Mouse (Mus musculus) forebrain, embryonic 10.5 days (tissue): ENCODE data around the gene Pdss2. TPM values are rescaled to one million over a fixed set of nuclear protein-coding genes. Genes with fewer than 3 reads are reported as not detected.

Experiments
- DNase-seq: peaks from one replicate; pipeline ENCODE4 v3.0.0-alpha.2; 2017; ENCODE audit warnings: low spot score; ENCODE audit errors: extremely low spot score
- H3K27ac ChIP-seq: fragments of 300-500 bp; sonication (generic); 2 replicates; pipeline ENCODE4 v1.5.1; 2016; ENCODE audit warnings: mild to moderate bottlenecking
- H3K27me3 ChIP-seq: fragments of 300-500 bp; sonication (generic); 2 replicates; pipeline ENCODE4 v1.6.1; 2016; ENCODE audit warnings: mild to moderate bottlenecking; ENCODE audit not compliant: poor library complexity, severe bottlenecking
- H3K36me3 ChIP-seq: fragments of 300-500 bp; sonication (generic); replicated peaks from 2 replicates; pipeline ENCODE4 v1.6.1; 2016; ENCODE audit warnings: mild to moderate bottlenecking, moderate library complexity
- H3K4me1 ChIP-seq: fragments of 300-500 bp; sonication (generic); 2 replicates; pipeline ENCODE4 v1.6.1; 2016
- H3K4me3 ChIP-seq: fragments of 300-500 bp; sonication (generic); 2 replicates; pipeline ENCODE4 v1.5.1; 2016; ENCODE audit warnings: mild to moderate bottlenecking, moderate library complexity
- H3K9me3 ChIP-seq: fragments of 300-500 bp; sonication (generic); 2 replicates; pipeline ENCODE4 v1.6.1; 2016; ENCODE audit warnings: mild to moderate bottlenecking, moderate library complexity
- WGBS: fragments of 180-500 bp; shearing (Covaris S2); methylation state at CpG from one replicate; pipeline ENCODE4 v1.1.7; 2016; 5-methylcytosine and 5-hydroxymethylcytosine counted together
- polyA plus RNA-seq: library from polyadenylated mRNA; unstranded; fragments of >200 nt; fragmentation: Nextera tagmentation; extraction: Ambion mirVana; gene quantifications from 2 replicates; pipeline ENCODE4 v1.2.1, GENCODE M21; 2016

Gene Pdss2
- polyA plus RNA-seq, 1 experiment from 2014 or later: 17.1 TPM

DNA sequence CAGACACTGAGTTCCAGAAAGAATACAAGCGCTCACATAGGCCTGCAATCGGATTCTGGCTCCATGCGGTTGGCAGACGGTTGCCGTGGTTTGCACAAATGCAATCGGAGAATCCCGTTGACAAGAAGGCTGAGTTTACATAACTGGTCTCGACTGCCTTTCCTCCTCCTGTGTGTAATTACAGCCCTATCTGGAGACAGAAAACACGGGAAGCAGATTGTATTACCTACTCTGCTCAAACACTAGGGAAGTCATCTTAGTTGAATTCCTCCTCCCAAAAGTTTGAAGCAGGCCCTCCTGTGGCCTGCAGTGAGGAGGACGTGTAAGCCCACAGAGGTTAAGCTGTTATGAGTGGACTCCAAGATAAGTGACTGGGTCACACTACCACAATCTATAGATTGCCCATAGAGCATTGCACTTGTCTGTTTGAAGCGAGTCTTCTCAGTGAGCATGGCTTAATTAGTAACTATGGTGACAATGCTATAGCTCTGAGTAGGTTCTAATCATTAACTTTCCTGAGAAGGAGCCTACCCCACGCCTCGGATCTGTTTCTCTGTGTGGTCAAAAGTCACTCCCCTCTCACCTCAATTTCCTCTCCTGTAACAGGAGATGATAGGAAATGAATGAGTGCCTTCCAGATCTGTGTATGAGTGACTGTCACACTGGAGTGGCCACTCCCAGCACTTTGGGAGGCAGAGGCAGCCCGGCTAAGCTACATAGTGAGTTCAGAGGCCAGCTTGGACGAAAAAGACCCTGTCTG is 219.9 kb downstream of the Pdss2 start:
- Histone ChIP-seq H3K27me3 (0 out of 2 replicates have a peak, but pooled peaks cover 5% of the 10 kb centered on the region), H3K36me3 (no peaks in the 10 kb centered on the region), H3K4me1 (peaks cover 51% of the 10 kb centered on the region), H3K27ac (peak overlapping the region; percentile 83), H3K9me3 (peaks cover 4% of the 10 kb centered on the region; the same call in 1 of the 2 replicates), H3K4me3 (no peak overlapping the region)
- whole genome bisulfite sequencing: 70% methylated on average over 15 of the region's 15 CpGs
- DNase-seq: peak; percentile 26

DNA sequence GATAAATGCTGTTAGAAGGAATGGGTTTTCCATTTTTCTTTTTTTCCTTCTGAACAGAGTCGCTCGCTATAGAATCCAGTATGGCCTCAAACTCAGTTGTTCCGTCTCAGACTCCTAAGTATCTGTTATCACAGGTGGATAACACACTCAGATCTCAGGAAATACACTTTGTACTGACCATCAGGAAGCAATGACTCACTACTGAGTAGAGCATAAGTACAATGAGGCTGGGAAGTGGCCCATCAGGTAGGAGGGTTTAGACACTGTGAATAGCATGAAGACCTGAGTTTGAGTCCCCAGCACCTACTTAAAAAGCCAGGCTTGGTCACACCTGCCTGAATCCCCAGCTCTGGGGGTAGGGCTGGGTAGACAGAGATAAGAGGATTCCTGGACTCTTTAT is 227.4 kb downstream of the Pdss2 start:
- Histone ChIP-seq H3K27me3 (peaks cover 18% of the 10 kb centered on the region), H3K36me3 (no peaks in the 10 kb centered on the region), H3K4me3 (no peak overlapping the region), H3K9me3 (peaks cover 4% of the 10 kb centered on the region; the same call in 1 of the 2 replicates), H3K4me1 (peaks cover 13% of the 10 kb centered on the region), H3K27ac (no peak overlapping the region)
- WGBS: 95% methylated on average over 3 of the region's 3 CpGs
- no peak for DNase-seq

DNA sequence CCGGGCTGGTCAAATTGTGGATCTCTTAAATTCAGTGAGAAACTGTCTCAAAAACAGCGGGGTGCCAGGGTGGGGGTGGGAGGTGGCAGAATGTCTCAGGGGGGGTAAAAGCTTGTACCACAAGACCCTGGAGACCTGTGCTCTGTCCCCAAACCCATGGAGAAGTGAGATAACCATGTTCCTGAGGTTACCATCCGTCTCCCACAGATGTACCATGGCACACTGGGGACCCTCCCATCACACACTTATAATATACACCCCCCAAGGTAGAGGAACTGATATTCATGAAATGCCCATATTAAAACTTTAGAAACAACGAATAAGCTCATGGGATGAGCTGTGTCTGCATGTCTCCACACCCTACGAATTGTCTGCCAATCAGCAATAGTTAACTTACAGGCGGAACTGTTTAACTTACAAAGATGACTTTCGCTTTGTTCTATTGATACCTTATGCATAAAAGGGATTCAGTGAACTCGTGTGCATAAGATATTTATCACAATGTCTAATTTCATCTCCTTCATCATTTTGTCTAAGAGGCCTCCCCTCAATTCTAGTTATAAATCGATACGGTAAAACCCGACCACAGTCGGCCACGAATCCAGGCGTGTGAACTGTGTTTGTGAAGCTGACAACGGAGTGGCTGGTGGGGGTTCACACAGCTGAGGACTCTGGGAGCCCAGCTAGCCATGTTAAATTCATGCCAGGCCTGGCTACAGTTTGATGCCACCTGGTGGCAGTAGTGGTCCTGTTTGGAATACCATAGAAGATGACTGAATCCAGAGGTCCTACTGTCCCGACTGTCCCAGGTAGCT is 230.8 kb downstream of the Pdss2 start:
- H3K27ac ChIP-seq: peak overlapping the region; percentile 58; the same call in 1 of the 2 replicates
- H3K36me3 ChIP-seq: no peaks in the 10 kb centered on the region
- H3K4me3 ChIP-seq: peak overlapping the region; percentile 31
- H3K4me1 ChIP-seq: peaks cover 13% of the 10 kb centered on the region
- H3K9me3 ChIP-seq: no peaks in the 10 kb centered on the region; the same call in 1 of the 2 replicates
- 34% methylated on average over 16 of the region's 16 CpGs for WGBS
- peak; percentile 79 for DNase-seq
- H3K27me3 ChIP-seq: peaks cover 18% of the 10 kb centered on the region

DNA sequence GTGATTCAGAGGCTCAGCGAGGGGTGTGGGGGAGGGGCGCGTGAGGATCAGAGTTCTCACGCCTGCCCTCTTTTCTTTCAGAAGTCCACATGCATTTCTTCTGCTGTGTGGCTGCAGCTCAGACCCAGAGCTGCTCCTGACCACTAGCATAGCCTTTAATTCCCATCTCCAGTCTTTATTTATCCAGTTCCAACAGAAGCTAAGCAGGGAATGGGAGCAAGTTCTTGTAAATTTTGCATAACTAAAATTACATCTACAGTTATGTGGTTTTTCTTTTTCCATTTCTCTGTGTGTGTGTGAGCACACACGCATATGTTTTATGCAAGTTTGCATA is 231.3 kb downstream of the Pdss2 start:
- no peak for DNase-seq
- Histone ChIP-seq H3K27me3 (peaks cover 18% of the 10 kb centered on the region), H3K4me3 (peak overlapping the region; percentile 31), H3K36me3 (no peaks in the 10 kb centered on the region), H3K27ac (peak overlapping the region; percentile 58; the same call in 1 of the 2 replicates), H3K9me3 (peaks cover 4% of the 10 kb centered on the region; the same call in 1 of the 2 replicates), H3K4me1 (peaks cover 13% of the 10 kb centered on the region)
- WGBS: 18% methylated on average over 5 of the region's 5 CpGs

DNA sequence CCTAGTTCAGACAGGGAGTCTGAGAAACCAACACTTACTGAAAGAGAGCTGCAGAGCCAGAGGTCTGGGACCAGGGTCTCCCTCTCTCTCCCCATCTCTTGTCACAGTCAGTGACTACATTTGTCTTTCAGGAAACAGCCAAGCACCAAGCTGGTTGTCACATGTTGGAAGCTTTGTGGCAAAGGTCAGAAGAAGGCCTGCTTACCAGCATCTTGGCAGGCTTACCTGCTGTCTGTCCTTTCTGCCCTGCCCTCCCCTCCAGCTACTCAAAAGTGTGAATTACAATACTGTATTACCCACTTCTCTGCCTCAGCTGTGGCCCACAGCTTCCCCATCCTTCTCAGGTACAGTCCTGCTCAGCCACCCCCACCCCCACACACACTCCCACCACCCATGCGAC is 232.9 kb downstream of the Pdss2 start:
- 76% methylated on average over 1 of the region's 1 CpGs for WGBS
- H3K4me3 ChIP-seq: no peak overlapping the region
- peaks cover 7% of the 10 kb centered on the region; the same call in 1 of the 2 replicates for H3K9me3 ChIP-seq
- H3K36me3 ChIP-seq: no peaks in the 10 kb centered on the region
- H3K4me1 ChIP-seq: peaks cover 13% of the 10 kb centered on the region
- H3K27me3 ChIP-seq: peaks cover 18% of the 10 kb centered on the region
- H3K27ac ChIP-seq: no peak overlapping the region
- no peak for DNase-seq

DNA sequence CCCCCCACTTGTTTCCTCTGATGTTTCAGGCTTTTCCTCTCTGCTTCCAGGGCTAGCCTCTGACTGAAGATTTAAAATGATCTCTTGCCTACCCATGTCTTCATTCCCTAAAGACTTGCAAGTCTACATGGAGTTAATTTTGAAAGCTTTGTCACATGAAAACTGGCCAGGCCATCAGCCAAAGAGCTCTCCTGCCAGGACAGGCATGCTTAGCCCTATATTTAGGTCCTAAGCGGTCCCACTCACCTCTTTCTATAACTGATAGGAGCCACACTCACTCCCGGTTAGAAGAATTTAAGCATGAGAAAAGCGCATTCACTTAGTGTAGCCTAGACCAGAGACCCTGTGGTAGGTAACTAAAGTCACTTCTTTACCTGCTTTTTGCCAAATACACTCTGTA is 233.4 kb downstream of the Pdss2 start:
- Histone ChIP-seq H3K9me3 (peaks cover 7% of the 10 kb centered on the region; the same call in 1 of the 2 replicates), H3K27me3 (peaks cover 18% of the 10 kb centered on the region), H3K4me3 (no peak overlapping the region), H3K36me3 (no peaks in the 10 kb centered on the region), H3K27ac (no peak overlapping the region), H3K4me1 (peaks cover 13% of the 10 kb centered on the region)
- 96% methylated on average over 3 of the region's 3 CpGs for WGBS
- DNase-seq: no peak

DNA sequence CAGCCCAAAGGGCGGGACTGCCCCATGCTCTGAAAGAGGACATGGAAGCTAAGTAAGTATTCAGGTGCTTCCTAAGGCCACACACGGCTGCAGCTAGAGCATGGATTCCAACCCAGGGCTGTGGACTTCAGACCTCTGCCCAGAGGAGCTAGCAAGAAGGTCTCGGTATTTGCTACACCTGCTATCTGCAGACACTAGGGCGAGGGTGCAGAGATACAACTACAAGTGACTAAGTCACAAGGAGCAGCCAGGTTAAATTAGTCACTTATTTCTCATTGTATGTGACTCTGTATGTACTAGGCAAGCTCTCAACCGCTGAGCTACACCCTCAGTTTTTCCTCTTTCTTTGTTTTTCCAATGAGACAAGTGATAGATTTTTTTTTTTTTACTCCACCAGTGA is 241.5 kb downstream of the Pdss2 start:
- no peak for DNase-seq
- WGBS: 90% methylated on average over 5 of the region's 5 CpGs

DNA sequence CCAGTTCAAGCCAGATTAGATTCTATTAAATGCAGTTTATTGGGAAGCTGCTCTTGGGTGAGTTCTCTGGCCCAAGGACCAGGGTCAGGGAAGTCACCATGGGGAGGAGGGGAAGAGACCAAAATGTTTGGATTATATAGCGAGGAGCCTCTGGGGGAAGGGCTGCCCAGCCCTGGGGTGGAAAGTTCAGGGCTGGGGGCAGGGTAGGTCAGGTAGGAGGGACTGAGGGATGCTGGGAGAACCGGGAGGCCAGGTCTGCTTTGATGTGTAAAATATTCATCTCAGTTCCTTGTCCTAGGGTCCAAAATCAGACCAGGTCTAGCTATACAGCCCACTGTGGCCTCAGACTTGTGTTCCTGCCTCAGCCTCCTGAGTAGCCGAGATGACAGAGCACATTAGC is 241.9 kb downstream of the Pdss2 start:
- Histone ChIP-seq H3K27ac (no peak overlapping the region), H3K9me3 (no peaks in the 10 kb centered on the region), H3K4me3 (no peak overlapping the region), H3K36me3 (no peaks in the 10 kb centered on the region), H3K27me3 (no peaks in the 10 kb centered on the region), H3K4me1 (no peaks in the 10 kb centered on the region)
- 72% methylated on average over 3 of the region's 3 CpGs for WGBS
- no peak for DNase-seq

More for the DNA sequence above, 241.5 kb downstream of the Pdss2 start:
- no peaks in the 10 kb centered on the region for H3K36me3 ChIP-seq
- no peak overlapping the region for H3K4me3 ChIP-seq
- H3K27ac ChIP-seq: no peak overlapping the region
- H3K9me3 ChIP-seq: peaks cover 1% of the 10 kb centered on the region; the same call in 1 of the 2 replicates
- no peaks in the 10 kb centered on the region for H3K4me1 ChIP-seq
- H3K27me3 ChIP-seq: no peaks in the 10 kb centered on the region

DNA sequence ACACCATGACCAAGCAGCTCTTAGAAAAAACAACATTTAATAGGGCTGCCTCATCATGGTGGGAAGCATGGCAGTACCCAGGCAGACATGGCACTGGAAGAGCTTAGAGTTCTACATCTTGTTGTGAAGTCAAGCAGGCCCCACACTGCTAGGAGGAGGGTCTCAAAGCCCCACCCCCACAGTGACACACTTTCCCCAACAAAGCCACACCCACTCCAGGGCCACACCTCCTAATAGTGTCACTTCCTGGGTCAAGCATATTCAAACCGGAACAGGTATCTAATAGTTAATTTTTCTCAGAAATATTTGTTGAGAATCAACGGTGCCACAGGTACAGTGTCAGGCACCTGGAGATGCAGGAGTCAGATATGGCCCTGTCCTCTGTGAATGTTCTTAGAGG is 244.9 kb downstream of the Pdss2 start:
- WGBS: 91% methylated on average over 2 of the region's 2 CpGs
- Histone ChIP-seq H3K27ac (no peak overlapping the region), H3K36me3 (no peaks in the 10 kb centered on the region), H3K4me1 (no peaks in the 10 kb centered on the region), H3K27me3 (no peaks in the 10 kb centered on the region), H3K4me3 (no peak overlapping the region), H3K9me3 (no peaks in the 10 kb centered on the region)
- no peak for DNase-seq

DNA sequence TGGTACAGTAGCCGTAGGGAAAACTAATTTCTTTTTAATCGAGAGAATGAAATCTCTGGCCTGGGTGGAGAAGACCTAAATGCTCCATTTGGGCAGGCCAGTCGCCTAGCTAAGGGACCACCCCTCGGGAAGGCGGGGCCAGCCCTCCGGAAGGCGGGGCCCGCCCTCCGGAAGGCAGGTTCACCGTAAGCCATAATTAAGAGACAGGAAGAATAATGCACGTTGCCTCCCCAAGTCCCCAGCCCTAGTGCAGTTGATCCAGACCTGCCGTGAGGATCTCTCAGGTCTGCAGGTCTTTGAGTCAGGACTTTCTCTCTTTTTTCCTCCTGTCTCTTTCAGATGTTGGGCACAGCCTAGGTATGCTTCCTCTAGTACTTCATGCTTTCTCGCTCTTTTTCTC is 246.4 kb downstream of the Pdss2 start:
- Histone ChIP-seq H3K4me3 (no peak overlapping the region), H3K27ac (no peak overlapping the region), H3K9me3 (no peaks in the 10 kb centered on the region), H3K36me3 (no peaks in the 10 kb centered on the region), H3K27me3 (no peaks in the 10 kb centered on the region), H3K4me1 (no peaks in the 10 kb centered on the region)
- 42% methylated on average over 13 of the region's 13 CpGs for WGBS
- no peak for DNase-seq

DNA sequence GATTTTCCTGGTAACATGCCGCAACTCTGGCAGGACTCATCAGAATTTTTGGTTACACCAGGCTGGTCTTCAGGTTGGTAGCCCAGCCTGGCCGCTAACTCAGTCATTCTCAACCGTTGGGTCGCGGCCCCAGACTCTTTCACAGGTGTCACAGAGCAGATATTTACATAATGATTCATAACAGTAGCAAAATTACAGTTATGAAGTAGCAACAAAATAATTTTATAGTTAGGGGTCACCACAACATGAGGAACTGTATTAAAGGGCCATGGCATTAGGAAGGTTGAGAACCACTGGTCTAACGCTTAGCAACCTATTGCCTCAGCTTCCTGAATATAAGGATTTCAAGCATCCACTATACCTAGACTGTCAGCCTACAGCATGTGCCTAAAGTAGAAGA is 247.0 kb downstream of the Pdss2 start:
- Histone ChIP-seq H3K27me3 (no peaks in the 10 kb centered on the region), H3K36me3 (no peaks in the 10 kb centered on the region), H3K4me3 (no peak overlapping the region), H3K27ac (no peak overlapping the region), H3K4me1 (no peaks in the 10 kb centered on the region), H3K9me3 (no peaks in the 10 kb centered on the region)
- no peak for DNase-seq
- 95% methylated on average over 6 of the region's 6 CpGs for WGBS

DNA sequence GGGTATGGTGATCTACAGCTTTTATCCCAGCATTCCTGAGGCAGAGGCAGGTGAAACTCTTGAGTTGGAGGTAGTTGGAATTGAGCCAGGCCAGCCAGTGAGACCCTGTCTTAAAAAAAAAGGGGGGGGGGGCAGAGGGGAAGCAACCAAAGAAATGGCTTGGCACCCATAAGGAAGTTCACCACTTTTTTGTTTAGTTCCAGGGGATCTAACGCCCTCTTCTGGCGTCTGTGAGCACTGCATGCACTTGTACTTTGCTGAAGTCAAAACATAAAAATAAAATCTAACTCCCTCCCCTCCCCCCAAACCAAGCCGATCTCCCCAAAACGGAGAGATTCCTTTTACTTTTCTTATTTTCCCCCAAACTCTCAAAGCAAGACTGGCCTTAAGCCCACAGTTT is 254.1 kb downstream of the Pdss2 start:
- Histone ChIP-seq H3K4me3 (no peak overlapping the region), H3K27ac (no peak overlapping the region), H3K36me3 (no peaks in the 10 kb centered on the region), H3K27me3 (no peaks in the 10 kb centered on the region), H3K9me3 (no peaks in the 10 kb centered on the region), H3K4me1 (peaks cover 24% of the 10 kb centered on the region)
- DNase-seq: no peak
- 66% methylated on average over 4 of the region's 4 CpGs for WGBS

DNA sequence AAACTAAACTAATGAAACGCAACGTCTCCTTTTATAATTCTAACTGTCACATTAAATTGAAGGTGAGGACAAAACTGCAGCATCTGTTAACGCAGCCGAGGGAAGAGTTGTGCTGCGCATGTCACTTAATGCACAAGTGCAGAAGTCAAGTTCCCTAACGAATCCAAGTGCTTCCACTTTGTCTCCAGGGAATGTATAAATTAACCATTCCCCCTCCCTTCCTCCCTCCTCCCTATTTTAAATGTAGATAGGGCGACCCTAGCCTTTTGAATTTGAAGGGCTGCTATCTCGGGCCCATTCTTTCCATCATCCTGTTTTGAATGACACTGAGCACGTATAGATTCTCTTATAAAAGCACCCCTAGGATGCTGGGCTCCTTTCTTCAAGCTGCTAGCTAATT is 256.2 kb downstream of the Pdss2 start:
- no peak for DNase-seq
- Histone ChIP-seq H3K36me3 (no peaks in the 10 kb centered on the region), H3K4me1 (peaks cover 45% of the 10 kb centered on the region), H3K4me3 (peak overlapping the region; percentile 85), H3K27me3 (no peaks in the 10 kb centered on the region), H3K27ac (peak overlapping the region; percentile 100), H3K9me3 (no peaks in the 10 kb centered on the region)
- WGBS: 2% methylated on average over 9 of the region's 9 CpGs
